Comparison of ENCODE assay signal across 8 mouse cellular contexts in genomic region chr14:103345486-103345857, GRCm38 (mm10). TPM values are rescaled to one million over a fixed set of nuclear protein-coding genes. Genes with fewer than 3 reads are reported as not detected.
DNase-seq lines count a peak whose midpoint lies in the region; ATAC-seq and TF ChIP-seq lines count a peak whose summit lies in the region.

No protein-coding gene starts in this region.

- H3K36me3 ChIP-seq in hindbrain, embryonic 12.5 days, result no peaks in the 10 kb centered on the region

- H3K27me3 ChIP-seq in hindbrain, embryonic 12.5 days, result no peaks in the 10 kb centered on the region

- H3K9me3 ChIP-seq in hindbrain, embryonic 12.5 days (replicated peaks), result no peaks in the 10 kb centered on the region

- no peak for TF ChIP-seq CTCF in layer of hippocampus, adult 2 months (conservative IDR thresholded peaks at IDR 0.05)

- peak overlapping the region; percentile 89 for H3K9ac ChIP-seq in hindbrain, embryonic 12.5 days

- peak overlapping the region; percentile 88 for H3K4me3 ChIP-seq in layer of hippocampus, adult 2 months
- peak overlapping the region; percentile 82 for H3K4me3 ChIP-seq in hindbrain, embryonic 12.5 days

- no peak for ATAC-seq in hindbrain, embryonic 12.5 days (ENCODE audit: low FRiP score)
- ATAC-seq in granulocyte monocyte progenitor cell, adult 5-6 weeks (replicated peaks; ENCODE audit: poor library complexity, severe bottlenecking), result no peak

- no peak for DNase-seq in layer of hippocampus, adult 2 months (ENCODE audit: low spot score in 2 of 2)
- DNase-seq in layer of hippocampus, postnatal 36 days, result no peak
- peak; percentile 25 for DNase-seq in c-Kit-negative CD71-positive TER-119-positive erythroid progenitor cells, embryonic 14.5 days (ENCODE audit: low read depth, low spot score)
- DNase-seq in lung, postnatal 10 days, result peak; percentile 2
- DNase-seq in ovary, adult 18-20 months (ENCODE audit: low spot score), result no peak
- no peak for DNase-seq in thymus, adult 18-20 months

- WGBS in hindbrain, embryonic 12.5 days, result 7% methylated on average over 6 of the region's 6 CpGs

- H3K27ac ChIP-seq in layer of hippocampus, adult 2 months, result peak overlapping the region; percentile 98
- H3K27ac ChIP-seq in hindbrain, embryonic 12.5 days, result peak overlapping the region; percentile 98

- peaks cover 20% of the 10 kb centered on the region for H3K4me1 ChIP-seq in hindbrain, embryonic 12.5 days

- peak overlapping the region; percentile 74 for H3K4me2 ChIP-seq in hindbrain, embryonic 12.5 days (replicated peaks)

RNA-seq across cellular contexts. Expression of gene Mycbp2, which starts 1.1 kb away (rescaled TPM):
- 100 to 1,000 TPM; 173 to 185 TPM for total RNA-seq in layer of hippocampus, adult 2 months (2021)
- 100 to 1,000 TPM; 162 to 172 TPM for total RNA-seq in layer of hippocampus, postnatal 36 days (2021)
- 41.5 and 44.3 TPM in 2 replicates for polyA plus RNA-seq in hindbrain, embryonic 12.5 days (2016; fragmentation: Nextera tagmentation; extraction: Ambion mirVana)
- 65.3 and 70.9 TPM in 2 replicates for total RNA-seq in granulocyte monocyte progenitor cell, adult 5-6 weeks (2014; fragmentation: Nextera tagmentation)
- total RNA-seq in granulocyte monocyte progenitor cell, adult 5-6 weeks (2017), result 51.7 and 54.5 TPM in 2 replicates

Comparison
In these comparisons a context has a peak if more than half of its experiments do, and no peak if none do; other contexts are left out.
1. DNase-seq: peak in c-Kit-negative CD71-positive TER-119-positive erythroid progenitor cells, embryonic 14.5 days (single experiment) and lung, postnatal 10 days (single experiment); none in layer of hippocampus, adult 2 months (0 of 2), layer of hippocampus, postnatal 36 days (0 of 2), ovary, adult 18-20 months (single experiment) and thymus, adult 18-20 months (0 of 2).